Mouse (Mus musculus) left cerebral cortex, adult 9 months (tissue): ENCODE results near the gene Sik3.
A peak's percentile ranks its signal among the peaks of the same experiment; 100 is the strongest.

Source experiments
- DNase-seq, 2 experiments: peaks; one replicate each; pipeline ENCODE4 v3.0.0; 2022; ENCODE audit warnings: low spot score in 2 of 2

The Sik3 gene

GRCm38 (mm10) chr9:46015831-46016230 lies 3.2 kb downstream of the Sik3 start:
- DNase-seq = no peak

DNA sequence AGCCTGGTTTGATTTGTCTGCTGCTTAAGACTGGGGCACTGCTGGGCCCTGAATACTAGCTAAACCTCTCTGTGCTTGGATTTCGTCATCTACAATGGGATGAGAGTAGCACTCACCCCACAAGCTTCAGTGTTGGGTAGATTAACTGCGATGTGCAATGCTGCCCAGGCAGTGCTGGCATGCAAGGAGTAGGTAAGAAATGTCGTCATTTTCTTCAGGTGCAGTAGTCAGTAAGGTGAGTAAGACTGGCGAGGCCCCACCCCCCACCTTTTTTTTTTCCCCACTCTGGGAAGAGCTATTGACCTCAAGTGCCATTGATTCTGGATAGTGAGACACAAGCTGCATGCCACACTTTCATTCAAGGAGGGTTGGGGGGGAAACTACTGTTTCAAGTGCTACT lies 3.8 kb downstream of the Sik3 start:
- DNase-seq = no peak

- DNase-seq = no peak
Observed at GRCm38 (mm10) chr9:46018316-46018715, 5.7 kb downstream of the Sik3 start.

DNA sequence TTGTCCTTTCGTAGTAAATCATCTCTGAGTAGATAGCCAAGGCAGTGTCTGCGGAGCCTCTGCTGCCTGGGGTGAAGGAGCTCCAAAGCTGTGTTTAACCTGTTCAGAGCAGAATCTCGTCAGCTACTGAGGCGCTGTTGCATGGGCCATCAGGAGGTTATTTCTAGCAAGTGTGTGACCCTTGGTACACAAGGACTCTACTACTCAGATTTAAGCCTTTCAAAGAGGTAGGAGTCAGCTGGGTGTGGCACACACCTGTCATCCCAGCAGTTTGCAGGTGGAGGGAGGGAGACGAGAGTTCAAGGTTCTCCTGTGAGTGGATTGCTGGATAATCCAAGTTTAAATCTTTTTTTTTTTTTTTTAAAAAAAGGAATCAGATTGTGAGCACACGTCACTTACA lies 7.4 kb downstream of the Sik3 start:
- no peak for DNase-seq

DNA sequence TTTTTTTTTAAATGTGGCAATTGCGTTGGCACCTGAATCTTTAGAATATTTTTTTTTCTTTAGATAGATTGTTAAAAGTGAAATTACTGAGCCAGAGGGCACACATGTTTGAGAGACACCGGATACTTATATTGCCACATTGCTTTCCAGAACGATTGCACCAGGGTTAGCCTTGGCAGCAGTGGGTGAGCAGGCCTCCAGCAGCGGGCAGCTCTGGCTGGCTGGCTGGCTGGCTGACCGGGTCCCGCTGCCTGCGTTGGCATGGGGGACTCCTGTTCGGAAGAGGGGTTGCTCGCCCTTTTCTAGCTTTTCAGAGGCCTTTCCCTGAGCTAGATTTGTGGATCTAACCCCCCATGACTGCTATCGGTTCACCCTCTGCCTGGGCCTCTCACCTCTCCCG lies 11.0 kb downstream of the Sik3 start:
- DNase-seq = no peak

- DNase-seq = peak in 1 of 2 experiments; percentile 35
Observed at GRCm38 (mm10) chr9:46026058-46026849, 13.6 kb downstream of the Sik3 start.

DNA sequence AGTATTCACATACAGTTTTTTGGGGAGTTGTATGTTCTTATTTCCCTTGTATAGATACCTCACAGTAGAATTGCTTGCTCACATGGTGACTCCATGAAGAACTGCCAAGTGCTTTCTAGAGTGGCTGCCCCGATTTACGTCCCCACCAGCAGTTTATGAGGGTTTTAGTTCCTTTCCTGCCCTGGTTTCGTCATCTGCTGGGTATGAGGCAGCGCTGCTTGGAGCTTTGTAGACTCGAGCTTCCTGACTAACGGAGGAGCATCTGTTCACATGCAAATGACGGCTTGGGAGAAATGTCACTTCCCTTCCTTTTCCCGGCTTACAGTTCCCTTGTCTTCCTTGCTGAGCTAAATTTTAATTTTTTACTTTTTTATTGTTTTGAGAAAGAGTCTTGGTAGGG lies 15.4 kb downstream of the Sik3 start:
- peak in 1 of 2 experiments; percentile 47 for DNase-seq

DNA sequence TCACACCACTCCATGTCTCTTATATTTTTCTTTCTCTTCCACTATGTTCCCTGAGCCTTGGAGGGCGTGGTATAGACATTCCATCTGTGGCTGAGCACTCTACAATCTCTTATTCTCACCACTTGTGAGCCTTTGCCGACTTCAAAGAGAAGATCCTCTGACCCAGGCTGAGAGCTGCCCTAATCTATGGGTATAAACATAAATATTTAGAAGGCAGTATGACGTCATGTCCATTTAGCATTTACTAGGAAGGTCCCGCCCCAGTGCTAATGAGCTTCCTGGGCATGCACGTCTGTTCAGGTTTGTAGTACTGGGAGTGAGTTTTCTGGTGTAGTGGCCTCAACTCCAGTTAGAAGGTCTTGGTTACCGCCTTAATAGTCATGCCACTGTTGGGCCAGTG lies 16.9 kb downstream of the Sik3 start:
- DNase-seq = no peak

DNA sequence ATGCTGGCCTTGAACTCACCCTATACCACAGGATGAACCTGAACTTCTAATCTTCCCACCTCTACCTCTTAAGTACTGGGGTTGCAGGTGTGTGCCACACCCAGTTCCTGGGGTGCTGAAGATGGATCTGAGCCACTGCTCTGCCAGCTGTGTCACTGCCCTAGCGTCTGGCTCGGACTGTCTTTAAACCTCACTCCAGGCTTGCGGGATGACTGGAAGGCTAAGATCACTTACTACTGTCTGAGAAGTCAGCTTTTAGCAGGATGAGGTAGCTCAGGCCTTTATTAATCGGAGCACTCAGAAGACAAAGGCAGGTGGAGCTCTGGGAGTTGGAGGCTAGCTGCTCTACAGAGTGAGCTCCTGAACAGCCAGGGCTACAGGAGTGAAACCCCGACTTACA lies 17.6 kb downstream of the Sik3 start:
- no peak for DNase-seq

DNA sequence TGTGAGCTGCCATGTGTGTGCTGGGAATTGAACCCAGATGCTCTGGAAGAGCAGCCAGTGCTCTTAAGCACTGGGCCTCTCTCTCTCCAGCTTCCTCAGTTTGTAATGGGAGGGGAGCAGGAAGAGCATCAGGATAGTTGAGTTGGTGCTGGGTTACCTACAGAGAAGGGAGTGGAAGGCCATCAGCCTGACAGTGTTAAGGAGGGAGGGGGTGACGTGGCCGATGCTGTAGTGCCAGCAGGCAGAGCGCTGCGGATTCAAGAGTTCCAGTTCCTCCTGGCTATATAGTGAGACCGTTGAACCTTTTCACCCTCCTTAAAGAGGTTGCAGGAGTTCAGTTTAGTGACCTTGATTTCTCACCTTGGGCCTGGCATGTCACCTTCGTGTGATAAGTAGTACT lies 18.3 kb downstream of the Sik3 start:
- DNase-seq = no peak

DNA sequence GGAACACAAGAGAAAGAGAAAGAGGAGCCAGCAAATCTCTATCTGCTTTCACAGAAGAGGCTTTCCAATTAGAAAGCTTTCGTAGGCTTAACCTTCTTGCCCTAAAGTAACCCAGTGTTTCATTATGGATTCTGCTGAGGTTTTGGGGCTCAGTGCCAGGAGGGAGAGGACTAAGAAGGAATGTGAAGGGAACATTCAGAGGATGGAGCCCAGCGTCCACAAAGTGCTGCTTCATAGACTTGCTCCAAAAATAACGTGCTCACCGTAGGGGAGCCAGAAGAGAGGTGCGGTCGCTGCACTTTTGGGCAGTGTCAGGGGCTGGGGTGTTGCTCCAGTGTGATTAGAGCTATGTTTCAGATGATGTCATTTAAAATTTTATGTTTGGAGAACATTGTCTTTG lies 19.6 kb downstream of the Sik3 start:
- no peak for DNase-seq

DNA sequence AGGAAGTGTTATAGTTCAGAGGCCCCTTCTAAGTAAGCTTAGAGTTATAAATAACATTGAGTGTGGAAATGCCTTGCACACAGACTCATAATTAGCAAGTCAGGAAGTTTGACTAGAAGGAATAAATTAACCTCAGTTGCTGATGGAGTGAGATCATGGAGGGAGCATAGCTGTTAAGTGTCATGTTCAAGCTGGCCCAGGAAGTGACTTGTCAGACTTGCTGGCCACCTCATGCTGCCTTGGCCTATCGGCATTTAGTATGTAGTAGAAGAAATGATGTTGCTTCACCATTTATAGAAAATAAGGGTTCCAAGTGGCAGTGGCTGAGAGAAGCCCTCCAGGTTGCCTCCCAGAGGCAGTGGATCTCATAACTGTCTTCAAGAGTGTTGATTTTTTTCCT lies 20.4 kb downstream of the Sik3 start:
- DNase-seq = no peak

DNA sequence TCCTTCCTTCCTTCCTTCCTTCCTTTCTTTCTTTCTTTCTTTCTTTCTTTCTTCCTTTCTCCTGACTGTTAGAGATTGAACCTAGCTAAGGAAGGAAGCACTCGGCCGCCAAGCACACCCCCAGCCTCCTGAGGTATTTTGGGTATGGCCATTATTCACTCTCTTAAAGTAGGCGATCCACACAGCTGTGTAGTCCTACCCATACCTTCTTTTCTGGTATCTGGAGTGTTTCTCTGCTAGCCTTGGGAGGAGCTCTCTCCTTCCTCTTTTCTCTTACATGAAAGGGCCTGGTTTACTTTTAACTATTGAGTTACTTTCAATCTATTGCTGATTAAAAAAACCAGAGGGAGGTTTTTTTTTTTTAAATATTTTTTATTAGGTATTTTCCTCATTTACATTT lies 21.2 kb downstream of the Sik3 start:
- DNase-seq = no peak

GRCm38 (mm10) chr9:46035290-46035871 lies 22.8 kb downstream of the Sik3 start:
- no peak for DNase-seq

DNA sequence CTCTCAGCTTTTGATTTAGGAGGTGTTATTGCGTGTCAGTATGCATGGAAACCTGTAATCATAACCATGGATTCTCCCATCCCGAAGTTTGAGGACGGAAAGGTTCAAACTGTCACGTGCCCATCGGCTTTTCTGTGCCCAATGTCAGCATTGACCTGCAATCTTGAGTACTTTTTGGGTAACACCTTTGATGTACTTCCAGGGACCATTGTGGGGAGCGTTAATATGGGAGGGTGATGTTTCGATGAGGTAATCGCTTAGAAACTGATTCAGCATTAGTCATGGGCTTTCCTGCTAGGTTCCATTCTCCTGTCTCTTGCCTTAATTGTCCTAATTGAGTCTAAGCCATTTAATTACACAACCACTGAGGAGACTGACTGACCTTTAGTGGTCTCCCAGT lies 24.3 kb downstream of the Sik3 start:
- no peak for DNase-seq

DNA sequence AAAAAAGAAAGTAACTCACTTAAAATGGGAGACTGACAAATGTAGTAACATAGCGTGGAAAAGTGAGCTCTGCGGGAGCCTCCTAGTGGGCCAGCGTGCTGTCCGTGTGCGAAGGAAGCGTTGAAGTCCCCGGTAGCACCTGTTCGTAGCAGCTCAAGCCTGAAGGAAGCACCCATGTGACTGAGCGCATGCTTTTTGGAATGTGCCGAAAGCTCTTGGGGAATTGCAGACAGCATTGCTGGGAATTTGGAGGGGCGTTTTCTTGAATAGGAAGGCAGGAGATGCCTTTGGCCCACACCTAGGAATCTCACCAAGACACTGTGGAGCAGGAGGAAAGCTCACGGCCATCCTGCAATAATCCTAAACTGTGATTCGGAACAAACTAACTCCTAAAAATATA lies 26.2 kb downstream of the Sik3 start:
- DNase-seq = no peak

DNA sequence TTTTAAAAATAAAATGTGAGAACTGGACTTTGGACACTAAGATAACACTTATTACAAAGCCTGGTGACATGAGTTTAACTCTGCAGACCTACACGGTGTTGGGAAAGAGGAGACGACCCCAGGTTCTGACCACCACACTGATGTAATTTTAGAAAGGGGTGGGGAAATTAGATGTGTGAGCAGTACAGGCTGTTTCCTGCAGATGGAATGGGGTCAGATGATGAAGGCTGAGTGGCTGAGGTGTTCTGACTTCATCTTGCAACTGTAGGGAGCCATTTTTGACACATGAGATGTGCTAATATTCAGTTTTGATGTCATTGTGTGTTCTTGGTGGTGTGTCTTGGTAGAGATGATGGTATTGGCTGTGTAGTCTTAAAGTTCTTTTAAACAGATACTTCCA lies 28.6 kb downstream of the Sik3 start:
- DNase-seq = no peak

GRCm38 (mm10) chr9:46042387-46042786 lies 29.8 kb downstream of the Sik3 start:
- DNase-seq = peak in 1 of 2 experiments; percentile 43

GRCm38 (mm10) chr9:46043626-46044025 lies 31.0 kb downstream of the Sik3 start:
- DNase-seq = no peak

GRCm38 (mm10) chr9:46046724-46047517 lies 34.3 kb downstream of the Sik3 start:
- no peak for DNase-seq

GRCm38 (mm10) chr9:46049525-46049924 lies 36.9 kb downstream of the Sik3 start:
- DNase-seq = no peak

GRCm38 (mm10) chr9:46050203-46050602 lies 37.6 kb downstream of the Sik3 start:
- DNase-seq = no peak
